Mouse (Mus musculus) activated CD4-positive, CD25-positive, alpha-beta regulatory T cell, adult 9 weeks (primary cell): ENCODE data around the gene Nt5m. TPM values are rescaled to one million over a fixed set of nuclear protein-coding genes. Genes with fewer than 3 reads are reported as not detected.

Experiments
- polyA plus RNA-seq: library from polyadenylated mRNA; unstranded; fragments of 100-300 nt; shearing (Covaris generic); gene quantifications from one replicate; pipeline ENCODE4 v1.2.1, GENCODE M21; 2017

Gene Nt5m
- 15.2 TPM for polyA plus RNA-seq

GRCm38 (mm10) chr11:59839008-59839458 is at the start of gene Nt5m:
Gene Nt5m (plus strand): TSS chr11:59839447.

GRCm38 (mm10) chr11:59809670-59810474 is 29.4 kb upstream of the Nt5m start, which contains the start of gene Flcn:
Gene Flcn (minus strand): TSS chr11:59810016.

GRCm38 (mm10) chr11:59839459-59840126 is 346 bp downstream of the Nt5m start, which contains the start of gene Cops3:
Gene Cops3 (minus strand): TSS chr11:59839838.

Other genes starting within 250 kb of the Nt5m start
- not detected for gene Olfr223, start 246.2 kb upstream of the Nt5m start, polyA plus RNA-seq
- 10.2 TPM for gene Mprip, start 178.1 kb upstream of the Nt5m start, polyA plus RNA-seq
- gene Pld6, start 51.8 kb upstream of the Nt5m start, polyA plus RNA-seq, result 0.16 TPM
- gene Flcn, start 29.4 kb upstream of the Nt5m start, polyA plus RNA-seq, result 68.5 TPM
- 104 TPM for gene Cops3, start 391 bp downstream of the Nt5m start, polyA plus RNA-seq
- 10.8 TPM for gene Med9, start 108.8 kb downstream of the Nt5m start, polyA plus RNA-seq
- 0.17 TPM for gene Rasd1, start 125.5 kb downstream of the Nt5m start, polyA plus RNA-seq
- gene Pemt, start 207.0 kb downstream of the Nt5m start, polyA plus RNA-seq, result 2.1 TPM